Mouse (Mus musculus) heart, adult 2 months (tissue): ENCODE data around the gene Gm3336.

Source experiments
- CTCF ChIP-seq: fragments of 200-600 bp; IDR thresholded peaks from 2 replicates; pipeline ENCODE4 v1.8.1; 2022; ENCODE audit warnings: antibody characterized with exemption, mild to moderate bottlenecking, moderate library complexity
- EP300 ChIP-seq: fragments of 200-500 bp; IDR thresholded peaks from 2 replicates; pipeline ENCODE4 v1.6.1; 2011; ENCODE audit warnings: low read depth, low read length, control low read depth; ENCODE audit not compliant: insufficient read depth

GRCm38 (mm10) chr8:70726721-70727120 is 8.4 kb downstream of the Gm3336 start:
- TF ChIP-seq CTCF (no peak), EP300 (no peak)
